Mouse (Mus musculus) lung, postnatal 0 days (tissue): ENCODE measurements around the gene Acer2.

Experiments
- CTCF ChIP-seq: IDR thresholded peaks from 2 replicates; pipeline ENCODE4 v1.5.1; 2016; ENCODE audit warnings: antibody characterized with exemption, mild to moderate bottlenecking
- EP300 ChIP-seq: IDR thresholded peaks from 2 replicates; pipeline ENCODE4 v1.6.1; 2016; ENCODE audit warnings: antibody characterized with exemption, mild to moderate bottlenecking, control low read depth

DNA sequence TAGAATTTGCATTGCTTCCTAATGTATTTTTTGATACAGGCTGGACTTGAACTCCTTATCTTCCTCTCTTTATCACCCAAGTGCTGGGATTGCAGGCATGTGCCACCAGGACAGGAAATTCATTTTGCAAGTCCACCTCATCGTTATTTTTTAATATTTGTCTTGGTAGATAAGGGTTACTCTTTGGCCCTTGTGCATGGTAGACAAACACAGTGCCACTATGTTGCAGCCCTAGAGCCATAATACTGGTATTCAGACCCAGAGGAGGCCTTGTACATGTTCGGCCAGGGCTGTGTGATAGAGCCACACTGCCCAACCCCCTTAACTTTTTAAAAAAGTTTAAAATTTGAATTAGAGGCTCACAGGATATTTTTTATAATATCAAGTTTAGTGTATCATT, 26.9 kb upstream of the Acer2 start:
- TF ChIP-seq CTCF (no peak), EP300 (no peak)
